ENCODE assay signal across 18 mouse cellular contexts in genomic region chr11:29709512-29709911, GRCm38 (mm10). TPM values are rescaled to one million over a fixed set of nuclear protein-coding genes. Genes with fewer than 3 reads are reported as not detected.
DNase-seq lines count a peak whose midpoint lies in the region; ATAC-seq and TF ChIP-seq lines count a peak whose summit lies in the region.
"Had no signal": no experiment of that assay in that cellular context is flagged by ENCODE, and none has a peak within 500 bp of the region (broad histone marks: within the 10 kb centered on the region; RNA-seq: fewer than 3 reads in every experiment).

No protein-coding gene starts in this region.

- H3K4me3 ChIP-seq in intestine, postnatal 0 days (ENCODE audit: low read depth, low read length), result no peak overlapping the region
- no peak overlapping the region for H3K4me3 ChIP-seq in intestine, embryonic 16.5 days (ENCODE audit: low read length)
- H3K4me3 ChIP-seq in midbrain, postnatal 0 days (ENCODE audit: low read depth, low read length), result no peak overlapping the region
- no peak overlapping the region for H3K4me3 ChIP-seq in midbrain, embryonic 11.5 days (ENCODE audit: low read depth, low read length)
- no peak overlapping the region for H3K4me3 ChIP-seq in MEL (ENCODE audit: control insufficient read depth in 1 of 2, insufficient read depth in 1 of 2, low read depth in 2 of 2, low read length in 2 of 2)
- H3K4me3 ChIP-seq: heart, embryonic 10.5 days; kidney, embryonic 15.5 days; midbrain, embryonic 15.5 days had no signal

- H3K4me1 ChIP-seq in intestine, postnatal 0 days (replicated peaks; ENCODE audit: control insufficient read depth, insufficient read depth, low read length), result no peaks in the 10 kb centered on the region; the same call in 1 of the 2 replicates
- no peaks in the 10 kb centered on the region for H3K4me1 ChIP-seq in intestine, embryonic 16.5 days (ENCODE audit: control insufficient read depth, insufficient read depth, low read length)
- H3K4me1 ChIP-seq in midbrain, postnatal 0 days (ENCODE audit: insufficient read depth, low read length), result no peaks in the 10 kb centered on the region
- H3K4me1 ChIP-seq in midbrain, embryonic 11.5 days (ENCODE audit: control insufficient read depth, insufficient read depth, low read length), result no peaks in the 10 kb centered on the region
- peaks cover 4 to 9% of the 10 kb centered on the region in 2 experiments for H3K4me1 ChIP-seq in MEL (ENCODE audit: control insufficient read depth in 1 of 2, insufficient read depth in 2 of 2, low read length in 2 of 2)
- H3K4me1 ChIP-seq: heart, embryonic 10.5 days had no signal

- no peak for DNase-seq in midbrain, postnatal 0 days (ENCODE audit: low spot score)
- DNase-seq in midbrain, embryonic 11.5 days (ENCODE audit: low spot score, missing footprints), result no peak
- peak; percentile 62 for DNase-seq in MEL (ENCODE audit: low read depth, low spot score)
- DNase-seq in splenic B cell, adult 2 months (ENCODE audit: low read depth, low spot score), result peak; percentile 49
- DNase-seq in right cerebral cortex, adult 18-20 months, result no peak
- no peak for DNase-seq in spleen, postnatal 10 days (ENCODE audit: low spot score in 2 of 2)
- DNase-seq: adrenal gland, postnatal 36 days; cerebellum, adult 9-11 months; gastrocnemius, postnatal 14 days; heart, postnatal 36 days; thymus, postnatal 14 days had no signal

- no peak overlapping the region for H3K27ac ChIP-seq in intestine, postnatal 0 days (ENCODE audit: low read depth, low read length)
- H3K27ac ChIP-seq in intestine, embryonic 16.5 days (ENCODE audit: low read length), result no peak overlapping the region
- H3K27ac ChIP-seq in midbrain, postnatal 0 days (ENCODE audit: low read depth, low read length), result no peak overlapping the region
- H3K27ac ChIP-seq in midbrain, embryonic 11.5 days (ENCODE audit: low read depth, low read length), result no peak overlapping the region
- H3K27ac ChIP-seq in MEL (ENCODE audit: control insufficient read depth, low read depth, low read length), result no peak overlapping the region
- H3K27ac ChIP-seq: heart, embryonic 10.5 days; kidney, embryonic 15.5 days; midbrain, embryonic 15.5 days had no signal

- no peak for TF ChIP-seq EP300 in MEL (IDR thresholded peaks at IDR 0.05; ENCODE audit: low read depth in 1 of 2, low read length in 2 of 2)

- TF ChIP-seq CTCF in intestine, postnatal 0 days (IDR thresholded peaks at IDR 0.05; ENCODE audit: low read depth), result peak; percentile 62
- TF ChIP-seq CTCF in midbrain, postnatal 0 days (IDR thresholded peaks at IDR 0.05), result peak; percentile 48
- TF ChIP-seq CTCF in MEL (IDR thresholded peaks at IDR 0.05 in 2 of 3, conservative IDR thresholded peaks at IDR 0.05 in 1 of 3; ENCODE audit: control insufficient read depth in 1 of 3, insufficient read depth in 1 of 3, low read depth in 2 of 3, low read length in 3 of 3, poor library complexity in 1 of 3, severe bottlenecking in 1 of 3), result peak; percentile 17 to 73 (median 36); a peak in 4 of 6 replicates

- H3K79me2 ChIP-seq in MEL (ENCODE audit: control insufficient read depth, insufficient read depth, low read length, poor library complexity), result peaks cover 5% of the 10 kb centered on the region

- peak; percentile 61 for TF ChIP-seq RAD21 in MEL (IDR thresholded peaks at IDR 0.05; ENCODE audit: low read depth, low read length)

- H3K9ac ChIP-seq in intestine, postnatal 0 days (ENCODE audit: low read depth, low read length), result no peak overlapping the region
- no peak overlapping the region for H3K9ac ChIP-seq in intestine, embryonic 16.5 days (ENCODE audit: low read depth, low read length)
- H3K9ac ChIP-seq in midbrain, postnatal 0 days (replicated peaks; ENCODE audit: low read length, poor library complexity, severe bottlenecking), result no peak overlapping the region
- no peak overlapping the region for H3K9ac ChIP-seq in midbrain, embryonic 11.5 days (ENCODE audit: low read length)
- no peak overlapping the region for H3K9ac ChIP-seq in MEL (ENCODE audit: control insufficient read depth, low read depth, low read length, poor library complexity, severe bottlenecking)
- H3K9ac ChIP-seq: kidney, embryonic 15.5 days; midbrain, embryonic 15.5 days had no signal

- no peak overlapping the region for H3K4me2 ChIP-seq in intestine, postnatal 0 days (replicated peaks; ENCODE audit: low read depth)
- H3K4me2 ChIP-seq in intestine, embryonic 16.5 days (ENCODE audit: low read depth, low read length), result no peak overlapping the region
- H3K4me2 ChIP-seq in midbrain, postnatal 0 days (ENCODE audit: low read depth, low read length, poor library complexity, severe bottlenecking), result no peak overlapping the region
- H3K4me2 ChIP-seq in midbrain, embryonic 11.5 days, result no peak overlapping the region
- H3K4me2 ChIP-seq: kidney, embryonic 15.5 days; midbrain, embryonic 15.5 days had no signal

- H3K27me3 ChIP-seq in intestine, postnatal 0 days (replicated peaks; ENCODE audit: control insufficient read depth, insufficient read depth, low read length), result no peaks in the 10 kb centered on the region
- H3K27me3 ChIP-seq in intestine, embryonic 16.5 days (replicated peaks; ENCODE audit: control insufficient read depth, insufficient read depth, low read length), result no peaks in the 10 kb centered on the region
- no peaks in the 10 kb centered on the region for H3K27me3 ChIP-seq in midbrain, postnatal 0 days (ENCODE audit: insufficient read depth, low read length)
- no peaks in the 10 kb centered on the region for H3K27me3 ChIP-seq in midbrain, embryonic 11.5 days (ENCODE audit: control insufficient read depth, insufficient read depth, low read length)
- no peaks in the 10 kb centered on the region for H3K27me3 ChIP-seq in MEL (ENCODE audit: control insufficient read depth in 1 of 2, insufficient read depth in 2 of 2, low read length in 2 of 2)
- no peaks in the 10 kb centered on the region for H3K27me3 ChIP-seq in splenic B cell, adult 2 months (ENCODE audit: control insufficient read depth, insufficient read depth, low read length, poor library complexity, severe bottlenecking)
- H3K27me3 ChIP-seq: kidney, embryonic 15.5 days; midbrain, embryonic 15.5 days had no signal

- H3K36me3 ChIP-seq in intestine, postnatal 0 days (ENCODE audit: control insufficient read depth, insufficient read depth), result peaks cover 3% of the 10 kb centered on the region; the same call in 1 of the 2 replicates
- H3K36me3 ChIP-seq in intestine, embryonic 16.5 days (ENCODE audit: control insufficient read depth, insufficient read depth, low read length), result 0 out of 2 replicates have a peak, but pooled peaks cover 2% of the 10 kb centered on the region
- H3K36me3 ChIP-seq in midbrain, postnatal 0 days (ENCODE audit: insufficient read depth, low read length), result peaks cover 17% of the 10 kb centered on the region
- H3K36me3 ChIP-seq in midbrain, embryonic 11.5 days (ENCODE audit: control insufficient read depth, insufficient read depth, low read length), result peaks cover 2% of the 10 kb centered on the region; the same call in 1 of the 2 replicates
- peaks cover 12 to 25% of the 10 kb centered on the region in 2 experiments for H3K36me3 ChIP-seq in MEL (ENCODE audit: control insufficient read depth in 1 of 2, insufficient read depth in 2 of 2, low read length in 2 of 2)
- no peaks in the 10 kb centered on the region; the same call in 1 of the 2 replicates for H3K36me3 ChIP-seq in splenic B cell, adult 2 months (ENCODE audit: control insufficient read depth, insufficient read depth, low read length, poor library complexity, severe bottlenecking)

- no peak for TF ChIP-seq POLR2A in MEL (IDR thresholded peaks at IDR 0.05; ENCODE audit: control insufficient read depth in 1 of 2, insufficient read depth in 1 of 2, low read depth in 1 of 2, low read length in 2 of 2, poor library complexity in 1 of 2)

- H3K9me3 ChIP-seq in intestine, postnatal 0 days (ENCODE audit: control insufficient read depth), result no peaks in the 10 kb centered on the region
- H3K9me3 ChIP-seq in intestine, embryonic 16.5 days (ENCODE audit: control insufficient read depth, low read length), result no peaks in the 10 kb centered on the region
- no peaks in the 10 kb centered on the region for H3K9me3 ChIP-seq in midbrain, postnatal 0 days (ENCODE audit: low read length)
- H3K9me3 ChIP-seq in midbrain, embryonic 11.5 days (ENCODE audit: control insufficient read depth, low read length), result no peaks in the 10 kb centered on the region
- H3K9me3 ChIP-seq in MEL (replicated peaks; ENCODE audit: insufficient read depth, low read length), result no peaks in the 10 kb centered on the region
- H3K9me3 ChIP-seq: G1E; heart, embryonic 10.5 days; kidney, embryonic 15.5 days; midbrain, embryonic 15.5 days had no signal

- no peak for ATAC-seq in intestine, postnatal 0 days
- ATAC-seq in intestine, embryonic 16.5 days, result no peak
- ATAC-seq in midbrain, postnatal 0 days (ENCODE audit: low FRiP score), result no peak
- ATAC-seq in midbrain, embryonic 11.5 days (ENCODE audit: low FRiP score), result no peak
- ATAC-seq: forebrain, embryonic 16.5 days; midbrain, embryonic 15.5 days had no signal

TF ChIP-seq in MEL, 35 proteins besides CTCF, POLR2A, EP300 and RAD21:
- TF ChIP-seq USF2 (IDR thresholded peaks at IDR 0.05; ENCODE audit: borderline replicate concordance in 1 of 2, insufficient read depth in 1 of 2, low read depth in 1 of 2, low read length in 2 of 2) (no peak), ZC3H11A (IDR thresholded peaks at IDR 0.05; ENCODE audit: low read depth, low read length) (peak; percentile 49; the same call in 1 of the 2 replicates), SMC3 (IDR thresholded peaks at IDR 0.05; ENCODE audit: low read depth, low read length) (peak; percentile 66), BHLHE40 (IDR thresholded peaks at IDR 0.05; ENCODE audit: borderline replicate concordance, low read depth, low read length) (no peak), MYC (IDR thresholded peaks at IDR 0.05; ENCODE audit: low read depth, low read length) (peak; percentile 86)

RNA-seq across cellular contexts. Expression of gene Rtn4, which starts 16.8 kb away (rescaled TPM):
- 99.9 and 102 TPM in 2 replicates for polyA plus RNA-seq in intestine, postnatal 0 days (2015; fragmentation: Nextera tagmentation; extraction: Ambion mirVana)
- polyA plus RNA-seq in intestine, embryonic 16.5 days (2015; fragmentation: Nextera tagmentation; extraction: Ambion mirVana), result 32.3 and 39.5 TPM in 2 replicates
- total RNA-seq in midbrain, postnatal 0 days (2014; rRNA removed), result 322 and 368 TPM in 2 replicates
- 144 and 153 TPM in 2 replicates for polyA plus RNA-seq in midbrain, postnatal 0 days (2015; fragmentation: Nextera tagmentation; extraction: Ambion mirVana)
- polyA plus RNA-seq in midbrain, embryonic 11.5 days (2014; fragmentation: Nextera tagmentation; extraction: Ambion mirVana), result 75.3 and 78.3 TPM in 2 replicates
- total RNA-seq in MEL (2012; rRNA removed), result 46.5 and 53.1 TPM in 2 replicates
- 100 to 1,000 TPM in 1 of 2 experiments, 10 to 100 TPM in 1; 57.8 to 202 TPM for polyA plus RNA-seq in MEL (2012; ENCODE audit: insufficient read depth in 1 of 2, insufficient read length in 2 of 2, low read depth in 1 of 2, low replicate concordance in 2 of 2, missing spikeins in 1 of 2)

Comparison
In these comparisons a context has a peak if more than half of its experiments do, and no peak if none do; other contexts are left out.
1. DNase-seq: peak in MEL (single experiment) and splenic B cell, adult 2 months (single experiment); none in midbrain, postnatal 0 days (single experiment), midbrain, embryonic 11.5 days (single experiment), right cerebral cortex, adult 18-20 months (single experiment) and spleen, postnatal 10 days (0 of 2).
2. Peak in every context shown above with its lines, with median percentiles within 50 percentile points of each other: CTCF ChIP-seq.